Mouse (Mus musculus) embryonic fibroblast, embryonic 13.5 days (primary cell): Measurements from ENCODE around the gene Edem1.

Experiments
- CTCF ChIP-seq: IDR thresholded peaks from 2 replicates; pipeline ENCODE4 v1.5.1; 2011; ENCODE audit warnings: mild to moderate bottlenecking, control low read depth, low read length, moderate library complexity, borderline replicate concordance; ENCODE audit not compliant: insufficient read depth
- POLR2A ChIP-seq: IDR thresholded peaks from 2 replicates; pipeline ENCODE4 v1.6.1; 2011; ENCODE audit warnings: low read depth, mild to moderate bottlenecking, control low read depth, low read length, moderate library complexity

GRCm38 (mm10) chr6:108861226-108861625 lies 32.8 kb downstream of the Edem1 start:
- TF ChIP-seq CTCF (no peak), POLR2A (no peak)
